Mouse (Mus musculus): ENCODE results near the gene Tmem171. TPM values are rescaled to one million over a fixed set of nuclear protein-coding genes. Genes with fewer than 3 reads are reported as not detected.

Gene Tmem171
- polyA plus RNA-seq (2021; fragmentation: Nextera tagmentation), result 0.45 and 0.83 TPM in 2 replicates
- long read RNA-seq, experiment 1, partial matches to known transcripts, result 0 of 1 reads
- long read RNA-seq, experiment 1, other reads (novel, unspliced or antisense), result 0 of 1 reads
- long read RNA-seq, experiment 2, partial matches to known transcripts, result 0 of 3 reads
- long read RNA-seq, experiment 2, other reads (novel, unspliced or antisense), result 2 of 3 reads

GRCm38 (mm10) chr13:98694773-98695314 lies at the start of gene Tmem171:
Tmem171 (minus strand) TSS chr13:98694834.

GRCm38 (mm10) chr13:98637145-98637544 lies 57.5 kb downstream of the Tmem171 start, which contains the start of gene Tmem174:
Tmem174 (minus strand) TSS chr13:98637410.

Other genes starting within 250 kb of the Tmem171 start
- 0.79 and 1.7 TPM in 2 replicates for gene Gm10320, start 202.8 kb downstream of the Tmem171 start, polyA plus RNA-seq (2021; fragmentation: Nextera tagmentation)
- gene Tmem174, start 57.4 kb downstream of the Tmem171 start, polyA plus RNA-seq (2021; fragmentation: Nextera tagmentation), result 0.11 and 0.14 TPM in 2 replicates
- 8.3 and 10.7 TPM in 2 replicates for gene Fcho2, start 120.6 kb upstream of the Tmem171 start, polyA plus RNA-seq (2021; fragmentation: Nextera tagmentation)
- 8.4 and 9.0 TPM in 2 replicates for gene Tnpo1, start 231.6 kb upstream of the Tmem171 start, polyA plus RNA-seq (2021; fragmentation: Nextera tagmentation)

Measured in layer of hippocampus, adult 6 months (tissue).